Mouse (Mus musculus): Measurements from ENCODE around the gene Nup107. TPM values are rescaled to one million over a fixed set of nuclear protein-coding genes. Genes with fewer than 3 reads are reported as not detected.

The Nup107 gene
- total and polyA plus RNA-seq, 3 experiments: 47.7 to 97.0 (median 82.0) TPM

- H3K4me3 ChIP-seq (replicated peaks in 1 of 3; ENCODE audit: low read depth in 2 of 3, low read length in 2 of 3, poor library complexity in 1 of 3): no peak overlapping the region
- peaks cover 34% of the 10 kb centered on the region for H3K9me3 ChIP-seq (replicated peaks; ENCODE audit: low read length)
- no peak for DNase-seq (ENCODE audit: extremely low read depth)
- peaks cover 60 to 87% of the 10 kb centered on the region in 2 experiments for H3K36me3 ChIP-seq (replicated peaks in 1 of 2; ENCODE audit: control insufficient read depth in 1 of 2, insufficient read depth in 1 of 2, low read length in 1 of 2)
- no peak overlapping the region for H3K27ac ChIP-seq (ENCODE audit: insufficient read depth, low read depth)
- no peak for TF ChIP-seq MAX (IDR thresholded peaks at IDR 0.05; ENCODE audit: low read length)
- TF ChIP-seq GABPA (IDR thresholded peaks at IDR 0.05; ENCODE audit: insufficient replicate concordance, low read depth, low read length): no peak
- no peak for TF ChIP-seq SIN3A (IDR thresholded peaks at IDR 0.05; ENCODE audit: low read length)
- TF ChIP-seq USF1 (IDR thresholded peaks at IDR 0.05; ENCODE audit: low read depth, low read length): no peak
- TF ChIP-seq ZKSCAN1 (IDR thresholded peaks at IDR 0.05; ENCODE audit: borderline replicate concordance, low read depth, low read length): no peak
- TF ChIP-seq MXI1 (IDR thresholded peaks at IDR 0.05; ENCODE audit: low read depth, low read length): no peak
- no peaks in the 10 kb centered on the region for H3K4me1 ChIP-seq (ENCODE audit: control insufficient read depth in 1 of 2, insufficient read depth in 2 of 2)
- no peaks in the 10 kb centered on the region for H3K79me2 ChIP-seq (replicated peaks; ENCODE audit: control insufficient read depth, extremely low read depth, insufficient read depth, poor library complexity, severe bottlenecking)
- dilution Hi-C loops (cut with MboI; ENCODE audit: extremely low pct_ligation_motif_present, extremely low pct_unique_long_range_greater_than_20kb, low sequenced_read_pairs): no loop called here
- H3K27me3 ChIP-seq (replicated peaks): no peaks in the 10 kb centered on the region
- H3K4me2 ChIP-seq (ENCODE audit: insufficient read depth, low read depth, poor library complexity, severe bottlenecking): no peak overlapping the region
- in situ Hi-C loops (cut with MboI; ENCODE audit: low pct_ligation_motif_present, low pct_unique_long_range_greater_than_20kb, low sequenced_read_pairs): no loop called here
- H3K9ac ChIP-seq (ENCODE audit: insufficient read depth, low read depth): no peak overlapping the region
Observed at GRCm38 (mm10) chr10:117752851-117753647, 39.5 kb downstream of the Nup107 start.

- Histone ChIP-seq H3K9ac (ENCODE audit: insufficient read depth, low read depth) (no peak overlapping the region), H3K4me1 (ENCODE audit: control insufficient read depth in 1 of 2, insufficient read depth in 2 of 2) (no peaks in the 10 kb centered on the region), H3K79me2 (replicated peaks; ENCODE audit: control insufficient read depth, extremely low read depth, insufficient read depth, poor library complexity, severe bottlenecking) (no peaks in the 10 kb centered on the region), H3K4me3 (replicated peaks in 1 of 3; ENCODE audit: low read depth in 2 of 3, low read length in 2 of 3, poor library complexity in 1 of 3) (no peak overlapping the region), H3K4me2 (ENCODE audit: insufficient read depth, low read depth, poor library complexity, severe bottlenecking) (no peak overlapping the region), H3K27me3 (replicated peaks) (no peaks in the 10 kb centered on the region), H3K36me3 (replicated peaks in 1 of 2; ENCODE audit: control insufficient read depth in 1 of 2, insufficient read depth in 1 of 2, low read length in 1 of 2) (peaks cover 56 to 85% of the 10 kb centered on the region in 2 experiments), H3K9me3 (replicated peaks; ENCODE audit: low read length) (peaks cover 36% of the 10 kb centered on the region), H3K27ac (ENCODE audit: insufficient read depth, low read depth) (no peak overlapping the region)
- dilution Hi-C loops (cut with MboI; ENCODE audit: extremely low pct_ligation_motif_present, extremely low pct_unique_long_range_greater_than_20kb, low sequenced_read_pairs) (no loop called here), in situ Hi-C loops (cut with MboI; ENCODE audit: low pct_ligation_motif_present, low pct_unique_long_range_greater_than_20kb, low sequenced_read_pairs) (no loop called here)
- DNase-seq (ENCODE audit: extremely low read depth): no peak
- TF ChIP-seq UBTF (IDR thresholded peaks at IDR 0.05; ENCODE audit: low read depth, low read length) (no peak), CTCF (conservative IDR thresholded peaks at IDR 0.05 in 1 of 2, IDR thresholded peaks at IDR 0.05 in 1 of 2; ENCODE audit: low read depth in 2 of 2, low read length in 2 of 2) (no peak), ELF1 (IDR thresholded peaks at IDR 0.05; ENCODE audit: low read depth, low read length) (no peak), HCFC1 (IDR thresholded peaks at IDR 0.05; ENCODE audit: low read depth, low read length) (no peak), ZC3H11A (IDR thresholded peaks at IDR 0.05; ENCODE audit: low read depth, low read length) (no peak), GABPA (IDR thresholded peaks at IDR 0.05; ENCODE audit: insufficient replicate concordance, low read depth, low read length) (no peak), SIN3A (IDR thresholded peaks at IDR 0.05; ENCODE audit: low read length) (no peak), MAX (IDR thresholded peaks at IDR 0.05; ENCODE audit: low read length) (no peak), CHD1 (IDR thresholded peaks at IDR 0.05; ENCODE audit: low read depth, low read length) (no peak), MYC (IDR thresholded peaks at IDR 0.05; ENCODE audit: low read depth, low read length) (no peak), IRF4 (IDR thresholded peaks at IDR 0.05; ENCODE audit: low read depth, low read length) (no peak), MEF2A (IDR thresholded peaks at IDR 0.05; ENCODE audit: borderline replicate concordance, low read depth, low read length) (no peak), ZKSCAN1 (IDR thresholded peaks at IDR 0.05; ENCODE audit: borderline replicate concordance, low read depth, low read length) (no peak)
Observed at GRCm38 (mm10) chr10:117752304-117752821, 40.1 kb downstream of the Nup107 start.

Data from CH12.LX (cell line).